Mouse (Mus musculus) left cerebral cortex, adult 2 months (tissue): Measurements from ENCODE around the gene Coro2a. TPM values are rescaled to one million over a fixed set of nuclear protein-coding genes. Genes with fewer than 3 reads are reported as not detected.

ENCODE experiments used
- DNase-seq, 2 experiments: peaks; one replicate each; pipeline ENCODE4 v3.0.0; 2021 to 2022; ENCODE audit warnings: low spot score in 2 of 2, mixed read lengths in 1 of 2; ENCODE audit errors: extremely low spot score in 1 of 2
- H3K27ac ChIP-seq: fragments of 200-600 bp; 2 replicates; pipeline ENCODE4 v1.8.1; 2022
- H3K4me3 ChIP-seq: fragments of 200-600 bp; 2 replicates; pipeline ENCODE4 v1.8.1; 2022
- CTCF ChIP-seq: fragments of 200-600 bp; IDR thresholded peaks from 2 replicates; pipeline ENCODE4 v1.8.1; 2022; ENCODE audit warnings: antibody characterized with exemption, mild to moderate bottlenecking, moderate library complexity
- intact Hi-C: fragments of 180-260 bp; cut with DNase I; formaldehyde crosslinking; loops from one replicate; pipeline ENCODE4 v1.15.1; 2025
- total RNA-seq, 2 experiments: library from RNA; stranded (reverse); gene quantifications; 2 replicates each; pipeline ENCODE4 v1.2.3; 2021

The Coro2a gene
- total RNA-seq, 2 experiments from 2014 or later = 24.4 to 28.2 TPM

DNA sequence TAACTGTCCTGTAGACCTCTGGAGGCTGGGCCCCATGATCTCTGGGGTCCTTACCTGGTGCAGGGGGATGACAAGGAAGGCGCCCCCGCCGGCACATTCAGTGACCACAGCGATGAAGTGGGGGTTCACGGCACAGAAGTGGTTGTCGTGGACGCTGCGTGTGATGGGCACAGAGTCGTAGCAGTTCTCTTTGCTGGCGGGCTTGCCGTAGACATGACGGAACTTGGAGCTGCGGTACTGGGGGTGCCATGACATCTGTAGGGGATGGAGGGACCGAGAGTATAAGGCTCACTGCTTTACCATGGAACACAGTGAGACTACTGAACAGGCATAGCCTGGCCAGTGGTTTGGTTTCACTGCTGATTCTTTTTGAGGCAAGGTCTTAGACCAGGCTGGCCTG, 39.2 kb downstream of the Coro2a start:
- intact Hi-C loops = no loop called here
- no peak for DNase-seq
- no peak for TF ChIP-seq CTCF
- H3K4me3 ChIP-seq = no peak overlapping the region
- no peak overlapping the region for H3K27ac ChIP-seq

- intact Hi-C loops = no loop called here
- TF ChIP-seq CTCF = no peak
- Histone ChIP-seq H3K27ac (no peak overlapping the region), H3K4me3 (no peak overlapping the region)
- DNase-seq = no peak
Measured at GRCm38 (mm10) chr4:46562037-46562436, 40.0 kb downstream of the Coro2a start.

GRCm38 (mm10) chr4:46560069-46560705, 41.8 kb downstream of the Coro2a start:
- DNase-seq = no peak
- TF ChIP-seq CTCF = no peak
- Histone ChIP-seq H3K4me3 (no peak overlapping the region), H3K27ac (no peak overlapping the region)
- intact Hi-C loops = no loop called here

DNA sequence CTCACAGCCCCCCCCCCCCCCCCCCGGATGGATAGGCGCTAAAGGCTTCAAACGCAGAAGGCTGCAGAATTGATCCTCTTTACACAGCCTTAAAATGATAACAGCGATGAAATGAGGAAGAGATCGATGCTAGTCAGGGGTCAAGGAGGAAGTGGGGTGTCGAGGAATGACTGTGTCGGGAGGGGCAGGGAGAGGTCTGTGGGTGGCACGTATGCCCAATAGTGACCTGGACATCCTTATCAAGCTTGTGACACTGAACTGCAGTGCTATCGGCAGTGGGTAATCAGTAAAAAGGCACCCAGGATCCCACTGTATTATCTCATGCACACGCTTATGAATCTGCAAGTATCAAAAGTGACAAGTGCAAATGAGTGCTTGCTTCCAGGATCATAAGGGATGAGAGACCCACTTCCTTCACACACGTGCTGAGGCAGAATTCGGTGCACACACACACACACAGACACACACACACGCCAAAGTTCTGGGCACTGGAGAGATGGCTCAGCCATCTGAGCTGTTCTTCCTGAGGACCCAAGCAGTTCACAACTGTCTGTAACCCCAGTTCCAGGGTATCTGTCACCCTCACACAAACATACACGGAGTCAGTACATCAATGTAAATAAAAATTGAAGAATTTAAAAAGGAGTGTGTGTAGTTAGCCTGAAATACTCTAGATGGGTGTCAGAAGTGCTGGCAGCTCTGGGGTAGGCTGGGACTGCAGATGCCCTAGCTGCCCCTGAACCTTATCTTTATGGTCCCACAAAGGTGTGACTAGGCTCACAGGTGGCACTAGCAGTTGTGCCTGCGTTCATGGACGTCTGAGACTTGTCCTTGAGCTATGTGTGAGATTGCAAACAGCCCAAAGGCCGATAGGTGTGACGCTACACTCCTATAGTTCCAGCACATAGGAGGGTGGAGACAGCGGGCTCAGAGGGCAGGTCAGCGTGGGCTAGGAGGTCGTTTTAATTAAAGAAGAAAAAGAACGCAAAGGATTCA, 43.0 kb downstream of the Coro2a start:
- intact Hi-C loops = no loop called here
- H3K4me3 ChIP-seq = no peak overlapping the region
- no peak for TF ChIP-seq CTCF

DNA sequence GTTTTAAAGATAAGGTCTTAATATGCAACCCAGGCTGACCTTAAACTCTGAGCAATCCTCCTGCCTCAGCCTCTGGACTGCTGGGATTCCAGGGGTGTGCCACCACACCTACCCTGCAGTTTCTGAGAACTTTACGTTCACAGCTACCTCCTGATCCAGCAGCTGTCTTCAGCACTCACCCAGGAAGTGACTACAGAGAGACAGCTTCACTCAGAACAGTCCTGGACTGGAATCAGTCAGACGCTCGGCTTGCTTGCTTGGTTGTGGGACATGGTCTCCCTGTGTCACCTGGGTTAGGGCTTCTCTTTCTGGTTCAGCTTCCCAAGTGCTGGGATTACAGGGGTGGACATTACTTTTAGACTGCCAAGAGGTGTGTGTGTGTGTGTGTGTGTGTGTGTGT, 45.1 kb downstream of the Coro2a start:
- TF ChIP-seq CTCF = no peak
- H3K4me3 ChIP-seq = no peak overlapping the region
- no peak for DNase-seq
- intact Hi-C loops = no loop called here
- no peak overlapping the region for H3K27ac ChIP-seq

More for the DNA sequence above, 43.0 kb downstream of the Coro2a start:
- H3K27ac ChIP-seq = no peak overlapping the region
- no peak for DNase-seq

GRCm38 (mm10) chr4:46555762-46556161, 46.2 kb downstream of the Coro2a start:
- TF ChIP-seq CTCF = no peak
- no peak overlapping the region for H3K4me3 ChIP-seq
- intact Hi-C loops = no loop called here
- no peak overlapping the region for H3K27ac ChIP-seq
- no peak for DNase-seq

DNA sequence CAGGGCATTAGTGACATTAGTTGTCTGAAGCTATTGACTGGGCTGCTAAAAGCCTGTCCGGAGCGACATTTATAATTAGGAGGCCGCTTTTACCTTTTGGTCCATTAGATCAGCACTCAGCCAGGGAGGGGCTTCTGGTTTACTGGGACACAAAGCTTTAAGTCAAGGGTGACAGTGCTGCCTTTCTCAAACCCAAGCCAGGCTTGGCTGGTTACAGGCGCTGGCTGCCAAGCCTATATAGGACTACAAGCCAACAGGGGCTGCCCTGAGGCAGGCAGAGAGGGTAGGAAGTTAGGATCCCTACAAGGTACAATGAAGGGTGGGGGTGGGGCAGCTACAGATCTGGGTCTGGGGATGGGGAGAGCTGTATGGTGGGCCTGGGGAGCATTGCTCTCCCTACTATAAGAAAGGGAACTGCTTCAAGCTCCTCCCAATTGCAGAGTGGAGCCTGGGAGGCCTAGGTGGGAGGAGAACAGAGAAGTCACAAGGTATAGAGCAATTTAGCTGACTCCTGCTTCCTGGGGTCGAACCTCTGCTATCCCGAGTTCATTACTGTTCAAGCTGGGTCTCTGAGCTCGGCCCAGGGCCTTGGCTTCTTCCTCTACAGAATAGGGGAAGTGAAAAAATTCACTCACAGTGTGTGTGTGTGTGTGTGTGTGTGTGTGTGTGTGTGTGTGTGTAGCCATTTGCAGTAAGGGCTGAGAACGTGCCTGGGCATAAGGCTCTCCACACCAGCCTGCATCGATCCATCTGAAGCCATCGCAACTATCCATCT, 47.5 kb downstream of the Coro2a start:
- DNase-seq = no peak
- intact Hi-C loops = no loop called here
- no peak for TF ChIP-seq CTCF

GRCm38 (mm10) chr4:46553864-46554263, 48.1 kb downstream of the Coro2a start:
- DNase-seq = no peak
- Histone ChIP-seq H3K27ac (no peak overlapping the region), H3K4me3 (no peak overlapping the region)
- TF ChIP-seq CTCF = no peak
- intact Hi-C loops = no loop called here

More for the DNA sequence above, 47.5 kb downstream of the Coro2a start:
- H3K27ac ChIP-seq = no peak overlapping the region
- H3K4me3 ChIP-seq = no peak overlapping the region

GRCm38 (mm10) chr4:46550406-46550805, 51.6 kb downstream of the Coro2a start:
- intact Hi-C loops = no loop called here
- Histone ChIP-seq H3K27ac (no peak overlapping the region), H3K4me3 (no peak overlapping the region)
- no peak for TF ChIP-seq CTCF
- DNase-seq = no peak

- no peak for TF ChIP-seq CTCF
- H3K4me3 ChIP-seq = no peak overlapping the region
- intact Hi-C loops = loop anchor here (5.0 kb wide), 1 partner anchor 47 kb away; no protein-coding TSS in a partner anchor
- H3K27ac ChIP-seq = no peak overlapping the region
- DNase-seq = no peak
Measured at GRCm38 (mm10) chr4:46549979-46550378, 52.0 kb downstream of the Coro2a start.

DNA sequence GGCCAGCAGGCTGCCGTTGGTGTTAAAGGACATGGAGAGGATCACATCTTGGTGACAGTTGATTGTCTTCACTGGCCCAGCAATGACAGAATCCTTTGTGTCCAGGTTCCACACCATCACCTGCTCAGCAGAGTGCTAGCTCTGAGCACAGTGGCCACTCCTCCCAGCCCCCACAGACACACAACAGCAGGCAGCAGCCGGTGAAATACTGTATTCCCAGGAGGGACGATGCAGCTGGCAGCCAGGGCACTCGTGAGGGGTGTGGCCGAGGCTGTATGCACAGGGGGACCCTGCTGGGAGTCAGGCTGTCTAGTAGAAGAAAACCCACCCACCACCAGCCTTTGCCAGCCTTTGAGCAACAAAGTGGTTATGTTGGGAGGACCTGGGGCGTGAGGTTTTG, 55.3 kb downstream of the Coro2a start:
- intact Hi-C loops = loop anchor here (5.0 kb wide), 1 partner anchor 51 kb away; no protein-coding TSS in a partner anchor
- H3K27ac ChIP-seq = no peak overlapping the region
- DNase-seq = no peak
- H3K4me3 ChIP-seq = no peak overlapping the region
- TF ChIP-seq CTCF = no peak
